Mouse (Mus musculus) spleen, postnatal 0 days (tissue): ENCODE results near the gene Bnipl. TPM values are rescaled to one million over a fixed set of nuclear protein-coding genes. Genes with fewer than 3 reads are reported as not detected.

Experiments used
- polyA plus RNA-seq: library from polyadenylated mRNA; unstranded; fragments of >200 nt; fragmentation: Nextera tagmentation; extraction: Ambion mirVana; gene quantifications from 2 replicates; pipeline ENCODE4 v1.2.1, GENCODE M21; 2015

The Bnipl gene
- not detected in 2 replicates for polyA plus RNA-seq

DNA sequence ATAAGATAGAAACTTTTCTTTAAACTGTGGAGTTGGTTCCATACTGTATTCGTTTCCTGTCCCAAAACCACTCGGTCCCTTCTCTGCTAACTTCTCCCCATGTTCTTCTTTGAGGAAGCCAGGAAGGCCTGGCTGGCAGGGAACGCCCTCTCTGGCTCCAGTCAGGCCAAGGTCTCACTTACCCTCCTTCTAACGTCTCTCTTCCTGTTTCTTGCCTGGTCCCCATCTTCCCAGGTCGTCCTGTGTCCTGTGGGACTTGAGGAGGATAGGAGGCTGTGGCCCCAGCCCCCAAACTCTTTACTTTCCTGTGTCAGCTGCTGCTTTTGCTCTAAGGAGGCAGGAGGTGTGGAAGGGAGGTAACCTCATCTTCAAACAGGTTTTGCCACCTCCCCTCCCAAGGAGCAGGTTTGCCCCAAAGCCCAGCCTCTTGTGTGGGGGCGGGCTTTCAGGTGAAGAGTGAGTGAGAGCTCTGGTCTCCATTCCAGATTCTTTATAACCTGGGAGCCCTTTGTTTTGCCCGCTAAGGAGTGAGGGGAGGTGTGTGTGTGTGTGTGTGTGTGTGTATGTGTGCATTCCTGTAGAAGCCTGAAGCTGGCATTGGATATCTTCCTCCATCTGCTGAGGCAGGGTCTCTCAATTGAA is at the start of gene Bnipl:
Gene Bnipl, minus strand, starts transcription at position 411 of the 642 bp plus-strand sequence.

DNA sequence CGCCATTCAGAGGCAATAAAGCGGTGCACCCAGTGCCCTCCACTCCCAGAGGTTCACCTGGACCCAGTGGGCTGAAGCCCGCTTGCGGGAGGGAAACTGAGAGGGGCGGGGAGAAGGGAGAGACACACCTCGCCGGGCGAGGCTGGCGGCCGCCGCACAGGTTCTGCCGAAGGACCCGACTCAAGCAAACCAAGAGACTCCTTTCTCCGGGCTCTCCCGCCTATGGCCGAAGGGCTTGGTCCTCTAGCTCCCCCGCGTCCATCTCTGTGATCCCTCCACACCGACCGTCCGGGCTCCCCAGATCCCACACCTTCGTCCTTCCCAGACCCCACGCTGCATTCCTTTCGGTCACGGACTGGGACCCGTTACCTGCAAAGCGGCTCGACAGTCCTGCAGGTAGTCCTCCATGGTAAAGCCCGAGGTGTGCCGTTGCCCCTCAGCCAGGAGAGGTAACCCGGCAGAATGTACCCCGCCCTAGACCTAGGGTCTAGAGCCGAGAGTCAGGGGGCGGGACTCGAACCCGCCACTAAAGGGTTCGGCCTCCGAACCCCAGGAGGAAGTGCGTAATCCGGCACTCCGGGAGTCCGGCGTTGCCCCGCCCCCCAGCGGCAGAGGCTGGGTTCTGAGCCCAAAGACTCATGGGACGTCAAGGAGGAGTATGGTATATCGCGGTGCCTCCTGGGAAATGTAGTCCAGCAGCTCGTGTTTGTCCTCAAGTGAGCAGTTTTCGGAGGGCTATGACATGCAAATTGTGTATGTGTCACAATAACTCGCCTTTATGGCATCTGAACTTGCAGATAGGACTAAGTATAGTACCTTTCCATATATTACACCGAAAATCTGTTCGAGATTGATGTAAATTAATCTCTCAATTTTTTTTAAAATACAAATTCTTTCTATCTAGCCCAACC is 30.5 kb upstream of the Bnipl start, which contains the start of the genes Mindy1 and Prune1:
Gene Mindy1, plus strand, starts transcription at position 130 of the 911 bp plus-strand sequence.
Gene Prune1, minus strand, starts transcription at position 861 of the 911 bp plus-strand sequence.

DNA sequence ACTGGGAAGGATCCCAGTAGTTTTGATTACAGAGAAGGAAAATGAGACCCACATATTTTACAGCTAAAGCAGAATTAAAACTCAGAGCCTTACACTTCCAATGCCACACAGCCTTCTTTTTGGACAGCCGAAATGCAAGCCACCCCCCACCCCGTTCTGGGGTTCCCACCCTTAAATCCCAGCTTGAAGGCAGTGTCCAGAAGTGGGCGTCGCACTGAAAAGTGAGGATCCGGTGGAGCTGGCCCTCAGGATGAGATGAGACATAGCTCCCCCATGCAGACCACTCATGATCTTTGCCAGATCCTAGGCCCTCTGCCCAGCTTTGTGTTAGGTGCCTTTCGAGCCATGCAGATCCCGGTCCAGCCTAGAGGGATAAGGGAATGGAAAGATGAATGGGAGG is 9.5 kb downstream of the Bnipl start, which contains the start of gene Gm128:
Gene Gm128, minus strand, starts transcription at position 101 of the 400 bp plus-strand sequence.

DNA sequence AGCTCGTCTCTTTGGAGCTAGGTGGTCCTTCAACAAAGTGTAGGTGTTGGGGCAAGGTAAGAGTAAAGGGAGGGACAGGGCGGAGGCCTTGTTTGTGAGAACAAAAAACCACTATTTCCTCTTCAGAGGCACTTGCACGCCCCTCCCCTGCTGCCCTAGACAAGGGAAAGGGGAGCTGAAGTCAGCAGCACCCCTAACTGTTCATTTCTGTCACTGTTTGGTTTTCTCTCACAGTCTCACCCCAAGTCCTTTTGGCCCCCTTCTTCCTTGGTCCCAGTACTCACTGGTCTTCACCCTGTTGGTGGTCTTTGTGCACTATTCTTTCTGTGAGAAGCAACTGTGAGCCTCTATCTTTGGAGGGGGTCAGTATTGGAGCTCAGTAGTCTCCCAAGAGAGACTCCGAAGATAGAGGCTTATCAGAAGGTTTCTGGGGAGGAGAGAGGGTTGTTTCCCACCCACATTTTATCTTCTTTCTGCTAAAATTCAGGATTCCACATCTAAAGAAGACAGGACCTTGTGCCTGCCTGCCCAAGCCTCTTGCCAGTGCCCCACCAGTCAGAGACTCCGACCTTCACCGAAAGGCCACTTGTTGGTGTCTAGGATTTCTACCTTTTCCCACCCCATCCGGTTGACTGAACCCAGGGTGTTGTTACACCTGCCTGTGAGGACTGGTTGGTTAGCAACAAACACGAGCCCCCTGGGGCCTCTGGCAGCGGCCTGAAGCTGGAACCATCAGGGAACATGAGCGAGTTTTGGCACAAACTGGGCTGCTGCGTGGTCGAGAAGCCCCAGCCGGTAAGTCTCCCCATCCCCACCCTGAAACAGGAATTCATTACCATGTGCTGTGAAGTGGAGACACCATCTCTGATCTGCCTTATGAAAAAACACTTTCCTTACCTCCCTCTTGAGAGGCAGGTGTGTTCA is 19.4 kb downstream of the Bnipl start, which contains the start of gene Mllt11:
Gene Mllt11, minus strand, starts transcription at position 874 of the 924 bp plus-strand sequence.

DNA sequence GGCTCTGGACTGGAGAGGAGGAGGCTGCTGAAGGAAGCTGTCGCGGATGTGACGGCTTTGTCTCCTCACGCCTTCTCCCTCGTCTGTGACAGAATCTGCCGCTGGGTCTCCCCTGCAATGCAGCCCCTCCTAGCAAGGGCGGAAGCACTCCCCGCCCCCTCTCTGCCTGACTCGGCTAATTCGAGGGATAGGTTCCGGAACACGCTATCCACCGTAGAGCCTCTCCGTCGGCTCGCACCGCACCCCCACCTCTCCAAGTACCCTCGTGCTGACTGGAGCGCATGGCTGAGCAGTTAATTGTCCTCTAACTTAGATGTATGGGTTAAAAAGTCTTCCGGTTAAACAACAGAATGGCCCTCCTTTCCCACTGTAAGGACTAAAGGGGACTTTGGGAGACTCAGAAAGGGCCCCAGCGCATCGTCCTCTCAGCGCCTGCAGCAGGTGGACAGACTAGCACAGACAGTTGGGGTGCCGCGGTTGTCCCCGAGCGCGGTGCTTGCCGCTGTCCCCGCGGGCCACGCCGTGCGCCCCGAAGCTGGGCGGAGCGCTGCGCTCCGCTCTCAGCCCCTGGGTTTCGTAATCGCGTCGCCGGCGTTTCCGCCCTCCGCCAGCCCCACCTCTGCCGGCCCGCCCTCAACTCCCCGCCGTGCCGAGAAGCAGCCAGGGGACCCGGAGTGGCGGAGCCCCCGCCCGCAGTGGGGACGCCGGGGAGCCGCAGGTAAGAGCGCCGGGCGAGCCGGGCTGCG is 22.7 kb downstream of the Bnipl start, which contains the start of gene Cdc42se1:
Gene Cdc42se1, plus strand, starts transcription at position 585 of the 746 bp plus-strand sequence.

DNA sequence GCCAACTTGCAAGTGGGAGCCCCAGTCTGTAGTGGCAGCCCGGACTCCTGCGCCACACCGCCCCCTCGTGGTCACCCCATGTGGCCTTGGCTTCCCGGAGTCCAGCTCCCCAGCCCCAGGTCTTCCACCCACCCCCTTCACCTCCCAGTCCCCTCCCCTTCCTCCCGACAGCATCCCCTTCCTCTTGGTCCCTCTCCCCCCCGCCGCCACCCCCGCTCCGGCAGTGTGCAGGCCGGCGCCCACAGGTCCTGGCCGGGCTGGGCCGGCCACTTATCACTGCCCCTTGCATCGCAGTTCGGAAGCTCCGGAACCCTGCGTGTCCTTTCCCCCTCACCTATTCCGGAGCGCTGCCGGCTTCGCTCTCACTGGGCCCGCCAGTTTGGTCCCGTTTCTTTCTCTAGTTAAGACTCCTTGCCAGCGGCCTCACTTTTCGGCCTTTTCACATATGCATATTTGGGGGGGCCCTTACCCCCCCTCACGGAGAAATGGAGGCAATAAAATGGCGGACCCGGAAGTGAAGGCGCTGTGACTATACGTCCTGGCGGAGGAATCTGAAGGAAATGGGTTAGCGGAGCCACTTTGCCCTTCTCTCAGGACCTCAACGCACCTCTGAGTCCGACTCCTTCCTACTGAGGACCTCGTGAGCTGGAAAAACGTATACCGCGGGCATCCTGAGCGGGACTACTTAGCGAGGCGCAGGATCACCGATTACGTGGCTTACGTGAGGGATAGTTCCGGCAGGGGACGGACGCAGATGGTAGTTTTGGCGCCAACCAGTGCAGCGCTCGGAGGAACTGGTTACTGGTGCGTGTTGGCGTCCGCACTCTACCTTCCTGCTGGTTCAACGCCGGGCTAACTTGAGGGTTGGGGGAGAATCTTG is 33.5 kb downstream of the Bnipl start, which contains the start of gene Gabpb2:
Gene Gabpb2, minus strand, starts transcription at position 662 of the 880 bp plus-strand sequence.

Other genes with a start within 250 kb of the Bnipl start
- 9.0 and 9.9 TPM in 2 replicates for gene Zfp687, start 235.7 kb downstream of the Bnipl start, polyA plus RNA-seq
- gene Psmd4, start 208.6 kb downstream of the Bnipl start, polyA plus RNA-seq: 183 and 187 TPM in 2 replicates
- 13.8 and 15.1 TPM in 2 replicates for gene Pip5k1a, start 144.3 kb downstream of the Bnipl start, polyA plus RNA-seq
- 49.8 and 56.7 TPM in 2 replicates for gene Vps72, start 140.2 kb downstream of the Bnipl start, polyA plus RNA-seq
- gene Tmod4, start 126.7 kb downstream of the Bnipl start, polyA plus RNA-seq: 1.3 and 2.1 TPM in 2 replicates
- 42.9 and 44.7 TPM in 2 replicates for gene Scnm1, start 117.2 kb downstream of the Bnipl start, polyA plus RNA-seq
- gene Lysmd1, start 117.1 kb downstream of the Bnipl start, polyA plus RNA-seq: 7.0 and 9.5 TPM in 2 replicates
- 22.2 and 26.2 TPM in 2 replicates for gene Tnfaip8l2, start 108.8 kb downstream of the Bnipl start, polyA plus RNA-seq
- 0.72 and 0.96 TPM in 2 replicates for gene Sema6c, start 90.7 kb downstream of the Bnipl start, polyA plus RNA-seq
- gene Gabpb2, start 33.3 kb downstream of the Bnipl start, polyA plus RNA-seq: 10.6 and 10.9 TPM in 2 replicates
- gene Cdc42se1, start 22.5 kb downstream of the Bnipl start, polyA plus RNA-seq: 62.9 and 76.5 TPM in 2 replicates
- gene Mllt11, start 19.0 kb downstream of the Bnipl start, polyA plus RNA-seq: 3.5 and 4.2 TPM in 2 replicates
- gene Gm128, start 9.6 kb downstream of the Bnipl start, polyA plus RNA-seq: 0.31 and 0.46 TPM in 2 replicates
- gene Mindy1, start 30.2 kb upstream of the Bnipl start, polyA plus RNA-seq: 28.2 and 36.1 TPM in 2 replicates
- gene Prune1, start 30.9 kb upstream of the Bnipl start, polyA plus RNA-seq: 7.8 and 8.4 TPM in 2 replicates
- 3.6 and 4.8 TPM in 2 replicates for gene Anxa9, start 56.0 kb upstream of the Bnipl start, polyA plus RNA-seq
- gene Cers2, start 63.6 kb upstream of the Bnipl start, polyA plus RNA-seq: 99.7 and 109 TPM in 2 replicates
- gene Setdb1, start 106.0 kb upstream of the Bnipl start, polyA plus RNA-seq: 12.7 TPM in 2 replicates
- not detected in 2 replicates for gene 4930558C23Rik, start 151.6 kb upstream of the Bnipl start, polyA plus RNA-seq
- 15.8 and 16.3 TPM in 2 replicates for gene Arnt, start 183.2 kb upstream of the Bnipl start, polyA plus RNA-seq
- gene Ctsk, start 248.1 kb upstream of the Bnipl start, polyA plus RNA-seq: 3.7 and 4.8 TPM in 2 replicates